Mouse (Mus musculus) lung, postnatal 25 days (tissue): Measurements from ENCODE around the gene Stx1b.
A peak's percentile ranks its signal among the peaks of the same experiment; 100 is the strongest.
"Not testable (repeated sequence)": the region's sequence is repeated elsewhere in the genome, so short reads cannot be mapped to it uniquely, and the experiment has no call there.

Experiments used
- DNase-seq: peaks from one replicate; pipeline ENCODE4 v3.0.0; 2022; ENCODE audit warnings: low spot score

The Stx1b gene

GRCm38 (mm10) chr7:127776878-127777473 is 47.4 kb downstream of the Stx1b start:
- peak; percentile 97 for DNase-seq

- DNase-seq = peak; percentile 88
These were observed 47.9 kb downstream of the Stx1b start, which contains the start of gene Setd1a for GRCm38 (mm10) chr7:127776426-127776825. Gene Setd1a (plus strand): TSS chr7:127776670.

- DNase-seq = not testable (repeated sequence)
These were observed 48.5 kb downstream of the Stx1b start for GRCm38 (mm10) chr7:127775837-127776236.

- DNase-seq = peak; percentile 62
These were observed 50.5 kb downstream of the Stx1b start for GRCm38 (mm10) chr7:127773664-127774384.

GRCm38 (mm10) chr7:127772557-127772956 is 51.8 kb downstream of the Stx1b start:
- no peak for DNase-seq

GRCm38 (mm10) chr7:127772080-127772479 is 52.3 kb downstream of the Stx1b start:
- DNase-seq = no peak

- DNase-seq = no peak
These were observed 53.1 kb downstream of the Stx1b start for GRCm38 (mm10) chr7:127771262-127771661.

GRCm38 (mm10) chr7:127770039-127770905 is 54.1 kb downstream of the Stx1b start:
- DNase-seq = no peak

GRCm38 (mm10) chr7:127769651-127770038 is 54.7 kb downstream of the Stx1b start, which contains the start of gene Orai3:
Gene Orai3 (plus strand): TSS chr7:127769815.
- DNase-seq = peak; percentile 92

- DNase-seq = peak; percentile 98
These were observed 55.3 kb downstream of the Stx1b start for GRCm38 (mm10) chr7:127768997-127769593.

- peak; percentile 16 for DNase-seq
These were observed 55.9 kb downstream of the Stx1b start for GRCm38 (mm10) chr7:127768346-127768996.

- DNase-seq = no peak
These were observed 56.5 kb downstream of the Stx1b start for GRCm38 (mm10) chr7:127767671-127768345.

GRCm38 (mm10) chr7:127766851-127767609 is 57.3 kb downstream of the Stx1b start:
- DNase-seq = no peak

GRCm38 (mm10) chr7:127765756-127766155 is 58.6 kb downstream of the Stx1b start:
- no peak for DNase-seq

GRCm38 (mm10) chr7:127763642-127764041 is 60.7 kb downstream of the Stx1b start:
- no peak for DNase-seq

GRCm38 (mm10) chr7:127761026-127761425 is 63.3 kb downstream of the Stx1b start:
- DNase-seq = peak; percentile 76

- DNase-seq = no peak
These were observed 63.9 kb downstream of the Stx1b start for GRCm38 (mm10) chr7:127760478-127760877.

- DNase-seq = no peak
These were observed 64.6 kb downstream of the Stx1b start for GRCm38 (mm10) chr7:127759716-127760115.
